Mouse (Mus musculus) limb, embryonic 10.5 days (tissue): Measurements from ENCODE around the gene Ahcyl2. TPM values are rescaled to one million over a fixed set of nuclear protein-coding genes. Genes with fewer than 3 reads are reported as not detected.

Experiments
- DNase-seq: peaks from one replicate; pipeline ENCODE4 v3.0.0-alpha.2; 2017; ENCODE audit warnings: low spot score
- H3K27ac ChIP-seq: fragments of 300-500 bp; sonication (generic); 2 replicates; pipeline ENCODE4 v1.5.1; 2016; ENCODE audit warnings: mild to moderate bottlenecking
- H3K27me3 ChIP-seq: fragments of 300-500 bp; sonication (generic); 2 replicates; pipeline ENCODE4 v1.6.1; 2016; ENCODE audit warnings: low read depth, mild to moderate bottlenecking; ENCODE audit not compliant: poor library complexity, severe bottlenecking
- H3K36me3 ChIP-seq: fragments of 300-500 bp; sonication (generic); 2 replicates; pipeline ENCODE4 v1.6.1; 2016; ENCODE audit warnings: mild to moderate bottlenecking, moderate library complexity
- H3K4me1 ChIP-seq: fragments of 300-500 bp; sonication (generic); 2 replicates; pipeline ENCODE4 v1.6.1; 2016
- H3K4me3 ChIP-seq: fragments of 300-500 bp; sonication (generic); 2 replicates; pipeline ENCODE4 v1.5.1; 2016; ENCODE audit warnings: mild to moderate bottlenecking, moderate library complexity
- H3K9me3 ChIP-seq: fragments of 300-500 bp; sonication (generic); replicated peaks from 2 replicates; pipeline ENCODE4 v1.6.1; 2016; ENCODE audit warnings: mild to moderate bottlenecking
- WGBS: fragments of 180-500 bp; shearing (Covaris S2); methylation state at CpG from one replicate; pipeline ENCODE4 v1.1.7; 2016; 5-methylcytosine and 5-hydroxymethylcytosine counted together
- polyA plus RNA-seq: library from polyadenylated mRNA; unstranded; fragments of >200 nt; fragmentation: Nextera tagmentation; extraction: Ambion mirVana; gene quantifications from 2 replicates; pipeline ENCODE4 v1.2.1, GENCODE M21; 2016

Ahcyl2 gene
- polyA plus RNA-seq, 1 experiment from 2014 or later, result 15.9 TPM

GRCm38 (mm10) chr6:29850096-29850495, 82.3 kb downstream of the Ahcyl2 start:
- no peak for DNase-seq
- no peaks in the 10 kb centered on the region for H3K27me3 ChIP-seq
- H3K36me3 ChIP-seq, result no peaks in the 10 kb centered on the region
- 86% methylated on average over 1 of the region's 1 CpGs for WGBS
- H3K4me1 ChIP-seq, result peaks cover 12% of the 10 kb centered on the region
- no peak overlapping the region for H3K4me3 ChIP-seq
- no peak overlapping the region for H3K27ac ChIP-seq
- no peaks in the 10 kb centered on the region for H3K9me3 ChIP-seq

- Histone ChIP-seq H3K36me3 (no peaks in the 10 kb centered on the region), H3K9me3 (no peaks in the 10 kb centered on the region), H3K27me3 (no peaks in the 10 kb centered on the region), H3K27ac (no peak overlapping the region), H3K4me1 (peaks cover 12% of the 10 kb centered on the region), H3K4me3 (no peak overlapping the region)
- DNase-seq, result no peak
- 75% methylated on average over 2 of the region's 2 CpGs for WGBS
These were observed 82.9 kb downstream of the Ahcyl2 start for GRCm38 (mm10) chr6:29850747-29851146.

- Histone ChIP-seq H3K36me3 (no peaks in the 10 kb centered on the region), H3K4me1 (peaks cover 20% of the 10 kb centered on the region), H3K4me3 (no peak overlapping the region), H3K27me3 (no peaks in the 10 kb centered on the region), H3K9me3 (no peaks in the 10 kb centered on the region), H3K27ac (no peak overlapping the region)
- DNase-seq, result no peak
- WGBS, result 81% methylated on average over 3 of the region's 3 CpGs
These were observed 84.1 kb downstream of the Ahcyl2 start for GRCm38 (mm10) chr6:29851873-29852272.

GRCm38 (mm10) chr6:29853213-29853899, 85.5 kb downstream of the Ahcyl2 start:
- 30% methylated on average over 12 of the region's 12 CpGs for WGBS
- Histone ChIP-seq H3K27ac (peak overlapping the region; percentile 87), H3K9me3 (no peaks in the 10 kb centered on the region), H3K4me3 (peak overlapping the region; percentile 17; the same call in 1 of the 2 replicates), H3K27me3 (no peaks in the 10 kb centered on the region), H3K36me3 (no peaks in the 10 kb centered on the region), H3K4me1 (peaks cover 27% of the 10 kb centered on the region)
- DNase-seq, result peak; percentile 86

GRCm38 (mm10) chr6:29853900-29854390, 86.1 kb downstream of the Ahcyl2 start:
- WGBS, result 86% methylated on average over 6 of the region's 6 CpGs
- Histone ChIP-seq H3K36me3 (no peaks in the 10 kb centered on the region), H3K27ac (peak overlapping the region; percentile 87), H3K9me3 (no peaks in the 10 kb centered on the region), H3K27me3 (no peaks in the 10 kb centered on the region), H3K4me1 (peaks cover 33% of the 10 kb centered on the region), H3K4me3 (no peak overlapping the region)
- no peak for DNase-seq

GRCm38 (mm10) chr6:29858619-29859018, 90.8 kb downstream of the Ahcyl2 start:
- DNase-seq, result no peak
- Histone ChIP-seq H3K4me1 (peaks cover 41% of the 10 kb centered on the region), H3K9me3 (no peaks in the 10 kb centered on the region), H3K27ac (no peak overlapping the region), H3K4me3 (no peak overlapping the region), H3K27me3 (no peaks in the 10 kb centered on the region), H3K36me3 (peaks cover 5% of the 10 kb centered on the region; the same call in 1 of the 2 replicates)
- 77% methylated on average over 6 of the region's 6 CpGs for WGBS

- Histone ChIP-seq H3K4me3 (no peak overlapping the region), H3K27ac (peak overlapping the region; percentile 73), H3K27me3 (no peaks in the 10 kb centered on the region), H3K9me3 (no peaks in the 10 kb centered on the region), H3K36me3 (peaks cover 5% of the 10 kb centered on the region; the same call in 1 of the 2 replicates), H3K4me1 (peaks cover 36% of the 10 kb centered on the region)
- no peak for DNase-seq
- WGBS, result 48% methylated on average over 4 of the region's 4 CpGs
These were observed 91.5 kb downstream of the Ahcyl2 start for GRCm38 (mm10) chr6:29859344-29859743.

- H3K4me1 ChIP-seq, result peaks cover 36% of the 10 kb centered on the region
- no peaks in the 10 kb centered on the region for H3K27me3 ChIP-seq
- H3K4me3 ChIP-seq, result no peak overlapping the region
- H3K36me3 ChIP-seq, result peaks cover 5% of the 10 kb centered on the region; the same call in 1 of the 2 replicates
- no peak for DNase-seq
- no peaks in the 10 kb centered on the region for H3K9me3 ChIP-seq
- peak overlapping the region; percentile 73; the same call in 1 of the 2 replicates for H3K27ac ChIP-seq
- 89% methylated on average over 3 of the region's 3 CpGs for WGBS
These were observed 92.4 kb downstream of the Ahcyl2 start for GRCm38 (mm10) chr6:29860238-29860637.

- WGBS, result 83% methylated on average over 2 of the region's 2 CpGs
- Histone ChIP-seq H3K9me3 (no peaks in the 10 kb centered on the region), H3K36me3 (peaks cover 5% of the 10 kb centered on the region; the same call in 1 of the 2 replicates), H3K27me3 (no peaks in the 10 kb centered on the region), H3K4me1 (peaks cover 18% of the 10 kb centered on the region), H3K4me3 (no peak overlapping the region), H3K27ac (no peak overlapping the region)
- no peak for DNase-seq
These were observed 97.1 kb downstream of the Ahcyl2 start for GRCm38 (mm10) chr6:29864926-29865325.

GRCm38 (mm10) chr6:29866935-29867724, 99.3 kb downstream of the Ahcyl2 start:
- Histone ChIP-seq H3K9me3 (no peaks in the 10 kb centered on the region), H3K4me1 (peaks cover 18% of the 10 kb centered on the region), H3K36me3 (peaks cover 12% of the 10 kb centered on the region; the same call in 1 of the 2 replicates), H3K27ac (no peak overlapping the region), H3K27me3 (no peaks in the 10 kb centered on the region), H3K4me3 (no peak overlapping the region)
- WGBS, result 88% methylated on average over 9 of the region's 9 CpGs
- DNase-seq, result no peak

GRCm38 (mm10) chr6:29868341-29868895, 100.6 kb downstream of the Ahcyl2 start:
- Histone ChIP-seq H3K4me1 (peaks cover 18% of the 10 kb centered on the region), H3K4me3 (no peak overlapping the region), H3K9me3 (no peaks in the 10 kb centered on the region), H3K27ac (0 out of 2 replicates have a peak overlapping the region, but pooled peaks have one; percentile 25), H3K27me3 (no peaks in the 10 kb centered on the region), H3K36me3 (peaks cover 7% of the 10 kb centered on the region; the same call in 1 of the 2 replicates)
- 71% methylated on average over 2 of the region's 2 CpGs for WGBS
- DNase-seq, result no peak

- no peak overlapping the region for H3K4me3 ChIP-seq
- peaks cover 9% of the 10 kb centered on the region for H3K4me1 ChIP-seq
- H3K36me3 ChIP-seq, result peaks cover 10% of the 10 kb centered on the region; the same call in 1 of the 2 replicates
- H3K9me3 ChIP-seq, result no peaks in the 10 kb centered on the region
- WGBS, result 74% methylated on average over 2 of the region's 2 CpGs
- no peaks in the 10 kb centered on the region for H3K27me3 ChIP-seq
- H3K27ac ChIP-seq, result no peak overlapping the region
- DNase-seq, result no peak
These were observed 105.8 kb downstream of the Ahcyl2 start for GRCm38 (mm10) chr6:29873654-29874053.
